Mouse (Mus musculus): ENCODE measurements around the gene Rasgef1b.

- TF ChIP-seq POLR2A (IDR thresholded peaks at IDR 0.05; ENCODE audit: low read depth, low read length) = no peak
- TF ChIP-seq CTCF (conservative IDR thresholded peaks at IDR 0.05; ENCODE audit: insufficient read depth, insufficient read length, low read depth, low read length) = no peak
Observed at GRCm38 (mm10) chr5:99369256-99369655, 359.6 kb downstream of the Rasgef1b start.
